Mouse (Mus musculus): ENCODE results near the gene Cela3b. TPM values are rescaled to one million over a fixed set of nuclear protein-coding genes. Genes with fewer than 3 reads are reported as not detected.

Gene Cela3b
- polyA plus RNA-seq (2015; fragmentation: Nextera tagmentation; extraction: Ambion mirVana): 21.7 and 60.5 TPM in 2 replicates

GRCm38 (mm10) chr4:137430502-137430901 is at the start of gene Cela3b:
TSS of gene Cela3b (minus strand) at chr4:137430540.

GRCm38 (mm10) chr4:137468260-137469080 is 38.1 kb upstream of the Cela3b start, which contains the start of gene Hspg2:
TSS of gene Hspg2 (plus strand) at chr4:137468769.

DNA sequence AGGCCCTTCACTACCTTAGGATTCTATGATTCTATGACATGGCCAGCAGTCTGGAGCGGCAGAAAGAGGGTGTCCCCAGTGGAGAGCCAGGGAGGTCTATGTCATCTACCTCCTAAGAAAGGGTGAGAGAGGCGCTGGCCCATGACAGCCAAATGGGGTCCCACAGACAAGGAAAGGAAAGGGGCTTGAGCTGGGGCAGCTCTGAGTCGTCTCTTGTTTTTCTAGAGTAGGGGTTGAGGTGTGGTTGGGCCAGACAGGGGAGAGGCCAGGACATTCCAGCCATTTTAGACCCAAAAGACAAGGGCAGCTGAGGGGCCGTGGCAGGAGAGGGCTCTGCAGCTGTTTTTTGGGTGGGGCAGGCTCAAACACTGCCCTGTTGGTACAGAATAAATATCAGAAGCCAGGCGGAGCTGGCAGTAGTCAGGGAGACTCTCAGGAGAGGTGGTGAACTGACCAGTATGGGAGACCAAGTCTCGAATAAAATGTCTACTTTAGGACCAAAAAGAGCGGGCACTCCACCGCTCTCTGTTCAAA is 23.0 kb upstream of the Cela3b start, which contains the start of gene 1700013G24Rik:
1700013G24Rik (plus strand) TSS at position 51 of the 534 bp plus-strand sequence.

GRCm38 (mm10) chr4:137409691-137410090 is 20.6 kb downstream of the Cela3b start, which contains the start of gene Cela3a:
TSS of gene Cela3a (minus strand) at chr4:137409791.

Other genes with a start within 250 kb of the Cela3b start
- 0.18 and 0.24 TPM in 2 replicates for gene Wnt4, start 153.1 kb downstream of the Cela3b start, polyA plus RNA-seq (2015; fragmentation: Nextera tagmentation; extraction: Ambion mirVana)
- 314 and 362 TPM in 2 replicates for gene Cdc42, start 72.8 kb downstream of the Cela3b start, polyA plus RNA-seq (2015; fragmentation: Nextera tagmentation; extraction: Ambion mirVana)
- not detected in 2 replicates for gene Cela3a, start 20.7 kb downstream of the Cela3b start, polyA plus RNA-seq (2015; fragmentation: Nextera tagmentation; extraction: Ambion mirVana)
- gene 1700013G24Rik, start 22.7 kb upstream of the Cela3b start, polyA plus RNA-seq (2015; fragmentation: Nextera tagmentation; extraction: Ambion mirVana): not detected in 2 replicates
- gene Hspg2, start 38.2 kb upstream of the Cela3b start, polyA plus RNA-seq (2015; fragmentation: Nextera tagmentation; extraction: Ambion mirVana): 8.8 and 10.3 TPM in 2 replicates
- not detected in 2 replicates for gene Ldlrad2, start 144.0 kb upstream of the Cela3b start, polyA plus RNA-seq (2015; fragmentation: Nextera tagmentation; extraction: Ambion mirVana)
- gene Usp48, start 163.2 kb upstream of the Cela3b start, polyA plus RNA-seq (2015; fragmentation: Nextera tagmentation; extraction: Ambion mirVana): 37.9 and 42.3 TPM in 2 replicates
- gene Rap1gap, start 234.2 kb upstream of the Cela3b start, polyA plus RNA-seq (2015; fragmentation: Nextera tagmentation; extraction: Ambion mirVana): 2.5 and 3.0 TPM in 2 replicates